Mouse (Mus musculus) adrenal gland, adult 18-20 months (tissue): ENCODE measurements at regions not wholly inside any gene's neighbourhood (a gene's known extent, or its start where the extent isn't known, plus 50 kb on each side); places are given as distances from the start of the nearest gene placed in this dataset.
"Not testable (repeated sequence)": the region's sequence is repeated elsewhere in the genome, so short reads cannot be mapped to it uniquely, and the experiment has no call there.

Experiments used
- DNase-seq, 2 experiments: peaks; one replicate each; pipeline ENCODE4 v3.0.0; 2021 to 2022; ENCODE audit warnings: low spot score in 2 of 2

GRCm38 (mm10) chr11:40159161-40159560 is 535.8 kb downstream of the Mat2b start:
- DNase-seq = not testable (repeated sequence)

- DNase-seq = peak; percentile 9 to 28
Observed at GRCm38 (mm10) chr11:40149312-40149711, 545.7 kb downstream of the Mat2b start.

GRCm38 (mm10) chr11:40137803-40138202 is 557.2 kb downstream of the Mat2b start:
- DNase-seq = no peak

GRCm38 (mm10) chr11:40102613-40103012 is 592.4 kb downstream of the Mat2b start:
- DNase-seq = no peak

GRCm38 (mm10) chr11:40074317-40074716 is 620.7 kb downstream of the Mat2b start:
- no peak for DNase-seq

- DNase-seq = no peak
Observed at GRCm38 (mm10) chr11:40050503-40050902, 644.5 kb downstream of the Mat2b start.

GRCm38 (mm10) chr11:40027511-40027910 is 667.5 kb downstream of the Mat2b start:
- no peak for DNase-seq

GRCm38 (mm10) chr11:39999483-39999882 is 695.5 kb downstream of the Mat2b start:
- DNase-seq = no peak

- no peak for DNase-seq
Observed at GRCm38 (mm10) chr11:39998612-39999011, 696.4 kb downstream of the Mat2b start.

GRCm38 (mm10) chr11:39972585-39972984 is 722.4 kb downstream of the Mat2b start:
- DNase-seq = no peak

- DNase-seq = no peak
Observed at GRCm38 (mm10) chr11:39963705-39964104, 731.3 kb downstream of the Mat2b start.

GRCm38 (mm10) chr11:39954426-39954825 is 740.6 kb downstream of the Mat2b start:
- no peak for DNase-seq

- no peak for DNase-seq
Observed at GRCm38 (mm10) chr11:39944196-39944595, 750.8 kb downstream of the Mat2b start.

- no peak for DNase-seq
Observed at GRCm38 (mm10) chr11:39934216-39934615, 760.8 kb downstream of the Mat2b start.

- no peak for DNase-seq
Observed at GRCm38 (mm10) chr11:39923977-39924527, 771.0 kb downstream of the Mat2b start.

GRCm38 (mm10) chr11:39917716-39918347 is 777.2 kb downstream of the Mat2b start:
- DNase-seq = no peak

- no peak for DNase-seq
Observed at GRCm38 (mm10) chr11:39899644-39900225, 795.3 kb downstream of the Mat2b start.

- no peak for DNase-seq
Observed at GRCm38 (mm10) chr11:39883305-39883704, 811.7 kb downstream of the Mat2b start.

GRCm38 (mm10) chr11:39868451-39868979 is 826.5 kb downstream of the Mat2b start:
- DNase-seq = no peak
